Mouse (Mus musculus) MEL (cell line): Measurements from ENCODE around the gene Scgb1b27. TPM values are rescaled to one million over a fixed set of nuclear protein-coding genes. Genes with fewer than 3 reads are reported as not detected.
"Not testable (repeated sequence)": the region's sequence is repeated elsewhere in the genome, so short reads cannot be mapped to it uniquely, and the experiment has no call there.

Experiments used
- DNase-seq: peaks from one replicate; pipeline ENCODE4 v3.0.0; 2011; ENCODE audit warnings: low read depth, low spot score
- H3K27ac ChIP-seq: 2 replicates; pipeline ENCODE4 v1.5.1; 2012; ENCODE audit warnings: low read depth, mild to moderate bottlenecking, control low read depth, low read length, moderate library complexity; ENCODE audit not compliant: control insufficient read depth
- H3K27me3 ChIP-seq, 2 experiments: fragments of 150-350 bp in 1 of 2; sonication (generic) in 1 of 2; 2 replicates each; pipeline ENCODE4 v1.6.1; 2012; ENCODE audit warnings: low read length in 2 of 2, mild to moderate bottlenecking in 2 of 2, improper control_type of control experiment in 1 of 2, moderate library complexity in 1 of 2; ENCODE audit not compliant: insufficient read depth in 2 of 2, control insufficient read depth in 1 of 2
- H3K36me3 ChIP-seq, 2 experiments: 2 replicates each; pipeline ENCODE4 v1.6.1; 2012 to 2014; ENCODE audit warnings: low read length in 2 of 2, improper control_type of control experiment in 1 of 2, inconsistent platforms in 1 of 2, mild to moderate bottlenecking in 1 of 2; ENCODE audit not compliant: insufficient read depth in 2 of 2, control insufficient read depth in 1 of 2
- H3K4me1 ChIP-seq, 2 experiments: fragments of 150-350 bp in 1 of 2; sonication (generic) in 1 of 2; 2 replicates each; pipeline ENCODE4 v1.6.1; 2012; ENCODE audit warnings: low read length in 2 of 2, improper control_type of control experiment in 1 of 2, mild to moderate bottlenecking in 1 of 2; ENCODE audit not compliant: insufficient read depth in 2 of 2, control insufficient read depth in 1 of 2
- H3K4me3 ChIP-seq, 2 experiments: fragments of 150-350 bp in 1 of 2; sonication (generic) in 1 of 2; 2 replicates each; pipeline ENCODE4 v1.5.1; 2012; ENCODE audit warnings: low read depth in 2 of 2, low read length in 2 of 2, mild to moderate bottlenecking in 2 of 2, moderate library complexity in 2 of 2, control low read depth in 1 of 2, improper control_type of control experiment in 1 of 2; ENCODE audit not compliant: control insufficient read depth in 1 of 2, insufficient read depth in 1 of 2
- H3K79me2 ChIP-seq: 2 replicates; pipeline ENCODE4 v1.6.1; 2012; ENCODE audit warnings: mild to moderate bottlenecking, low read length, moderate library complexity; ENCODE audit not compliant: control insufficient read depth, poor library complexity, insufficient read depth
- H3K9ac ChIP-seq: 2 replicates; pipeline ENCODE4 v1.6.1; 2012; ENCODE audit warnings: low read depth, mild to moderate bottlenecking, control low read depth, low read length, moderate library complexity; ENCODE audit not compliant: control insufficient read depth, poor library complexity, severe bottlenecking
- H3K9me3 ChIP-seq: fragments of 150-350 bp; sonication (generic); replicated peaks from 2 replicates; pipeline ENCODE4 v1.6.1; 2012; ENCODE audit warnings: mild to moderate bottlenecking, low read length, improper control_type of control experiment, moderate library complexity; ENCODE audit not compliant: insufficient read depth
- polyA plus RNA-seq, 2 experiments: library from polyadenylated mRNA; stranded (reverse) in 1 of 2; unstranded in 1 of 2; fragments of >175 nt in 1 of 2; fragments of >200 nt in 1 of 2; gene quantifications; 2 replicates each; pipeline versions ENCODE4 v1.2.1 to v1.2.4; 2012; ENCODE audit warnings: low replicate concordance in 2 of 2, low read depth in 1 of 2; ENCODE audit not compliant: insufficient read length in 2 of 2, insufficient read depth in 1 of 2, missing spikeins in 1 of 2
- total RNA-seq: library from RNA; depleted of rRNA; stranded (reverse); fragments of 300-350 nt; gene quantifications from 2 replicates; pipeline ENCODE4 v1.2.3, GENCODE M21; 2012; rRNA removed

Gene Scgb1b27
- total and polyA plus RNA-seq, 3 experiments = not detected

GRCm38 (mm10) chr7:34036076-34036815 lies 15.0 kb downstream of the Scgb1b27 start:
- not testable (repeated sequence) for H3K9me3 ChIP-seq, DNase-seq, H3K27me3 ChIP-seq, H3K4me1 ChIP-seq, H3K4me3 ChIP-seq, H3K27ac ChIP-seq, H3K79me2 ChIP-seq, H3K9ac ChIP-seq, H3K36me3 ChIP-seq

- not testable (repeated sequence) for H3K9me3 ChIP-seq, DNase-seq, H3K27ac ChIP-seq, H3K27me3 ChIP-seq, H3K4me3 ChIP-seq, H3K79me2 ChIP-seq, H3K9ac ChIP-seq, H3K4me1 ChIP-seq, H3K36me3 ChIP-seq
Observed at GRCm38 (mm10) chr7:34068132-34068531, 46.8 kb downstream of the Scgb1b27 start.

Other genes with a start within 250 kb of the Scgb1b27 start
- not detected in 2 replicates for gene Scgb2b26, start 76.4 kb upstream of the Scgb1b27 start, total RNA-seq
- gene Scgb2b26, start 76.4 kb upstream of the Scgb1b27 start, polyA plus RNA-seq = not detected
- not detected in 2 replicates for gene Scgb2b27, start 7.5 kb upstream of the Scgb1b27 start, total RNA-seq
- gene Scgb2b27, start 7.5 kb upstream of the Scgb1b27 start, polyA plus RNA-seq = not detected
- gene Scgb1b30, start 73.9 kb downstream of the Scgb1b27 start, total RNA-seq = not detected in 2 replicates
- not detected for gene Scgb1b30, start 73.9 kb downstream of the Scgb1b27 start, polyA plus RNA-seq
- not detected in 2 replicates for gene Wtip, start 111.8 kb downstream of the Scgb1b27 start, total RNA-seq
- gene Wtip, start 111.8 kb downstream of the Scgb1b27 start, polyA plus RNA-seq = not detected
- gene Uba2, start 148.1 kb downstream of the Scgb1b27 start, total RNA-seq = 207 and 210 TPM in 2 replicates
- gene Uba2, start 148.1 kb downstream of the Scgb1b27 start, polyA plus RNA-seq = 100 to 1,000 TPM in 1 of 2 experiments, not detected in 1; 201 TPM
- 25.7 and 29.5 TPM in 2 replicates for gene Pdcd2l, start 175.2 kb downstream of the Scgb1b27 start, total RNA-seq
- gene Pdcd2l, start 175.2 kb downstream of the Scgb1b27 start, polyA plus RNA-seq = 10 to 100 TPM in 1 of 2 experiments, not detected in 1; 26.6 TPM
- gene Gpi1, start 208.9 kb downstream of the Scgb1b27 start, total RNA-seq = 270 and 388 TPM in 2 replicates
- 1,000 to 10,000 TPM in 1 of 2 experiments, 100 to 1,000 TPM in 1; 727 to 1,355 TPM for gene Gpi1, start 208.9 kb downstream of the Scgb1b27 start, polyA plus RNA-seq
- gene Gm6096, start 229.6 kb downstream of the Scgb1b27 start, total RNA-seq = not detected in 2 replicates
- not detected for gene Gm6096, start 229.6 kb downstream of the Scgb1b27 start, polyA plus RNA-seq